Mouse (Mus musculus): ENCODE data around the gene Ghsr. TPM values are rescaled to one million over a fixed set of nuclear protein-coding genes. Genes with fewer than 3 reads are reported as not detected.
A peak's percentile ranks its signal among the peaks of the same experiment; 100 is the strongest.

Ghsr gene
- polyA plus RNA-seq (2015; fragmentation: Nextera tagmentation; extraction: Ambion mirVana): not detected in 2 replicates

DNA sequence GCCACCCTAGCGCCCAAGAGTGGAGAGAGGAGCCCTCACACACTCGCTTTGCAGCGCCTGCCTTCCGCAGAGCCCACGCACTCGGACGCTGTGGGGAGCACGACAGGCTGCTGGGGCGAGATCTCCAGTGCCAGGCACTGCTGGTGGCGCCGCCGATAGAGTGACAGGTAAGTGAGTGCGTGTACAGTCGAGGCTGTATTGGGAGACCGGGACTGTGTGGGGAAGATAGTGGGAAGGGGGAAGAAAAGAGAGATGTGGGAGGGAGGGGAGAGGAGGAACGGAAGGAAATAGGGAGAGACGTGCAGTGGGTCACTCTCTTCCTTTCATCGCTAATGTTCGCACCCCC is at the start of gene Ghsr:
Gene Ghsr (plus strand): TSS at position 76 of the 346 bp plus-strand sequence.
- H3K36me3 ChIP-seq: no peaks in the 10 kb centered on the region
- peak within 1 kb of the TSS; percentile 54 for H3K4me2 ChIP-seq
- WGBS: 2% methylated on average over 19 of the region's 19 CpGs
- no peak within 1 kb of the TSS for H3K9ac ChIP-seq
- H3K27me3 ChIP-seq: peaks cover 68% of the 10 kb centered on the region
- H3K9me3 ChIP-seq: no peaks in the 10 kb centered on the region
- no peak within 1 kb of the TSS for H3K27ac ChIP-seq
- ATAC-seq (ENCODE audit: insufficient number of reproducible peaks, insufficient read depth, low FRiP score, low TSS enrichment, low read depth): 0 out of 2 replicates have a peak, but pooled peaks have one; percentile 26
- peaks cover 8% of the 10 kb centered on the region for H3K4me1 ChIP-seq
- peak within 1 kb of the TSS; percentile 31 for H3K4me3 ChIP-seq

DNA sequence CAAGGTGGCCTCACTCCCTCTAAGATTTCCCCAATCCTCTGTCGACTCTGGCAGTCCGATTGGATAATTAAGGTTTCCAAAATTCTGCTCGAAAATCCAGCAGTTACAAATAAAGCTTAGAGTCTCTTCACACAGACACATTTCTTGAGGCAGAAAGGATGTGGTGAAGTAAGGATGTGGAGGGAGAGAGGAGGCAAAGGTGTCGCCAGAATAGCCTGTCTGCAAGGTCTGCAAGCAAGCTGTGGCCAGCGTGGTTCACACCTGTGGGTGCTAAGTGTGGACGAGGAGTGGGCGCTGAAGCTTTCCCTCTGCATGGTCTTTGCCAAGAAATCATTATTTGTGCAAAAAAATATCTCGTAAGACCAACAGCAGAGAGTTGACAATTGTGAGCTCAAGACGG is 48.6 kb upstream of the Ghsr start:
- no peaks in the 10 kb centered on the region for H3K4me1 ChIP-seq
- H3K9ac ChIP-seq: no peak overlapping the region
- H3K4me3 ChIP-seq: no peak overlapping the region
- no peaks in the 10 kb centered on the region for H3K36me3 ChIP-seq
- no peak overlapping the region for H3K4me2 ChIP-seq
- H3K27ac ChIP-seq: no peak overlapping the region
- no peak for ATAC-seq (ENCODE audit: insufficient number of reproducible peaks, insufficient read depth, low FRiP score, low TSS enrichment, low read depth)
- no peaks in the 10 kb centered on the region for H3K9me3 ChIP-seq
- no peaks in the 10 kb centered on the region for H3K27me3 ChIP-seq
- 83% methylated on average over 9 of the region's 9 CpGs for WGBS

DNA sequence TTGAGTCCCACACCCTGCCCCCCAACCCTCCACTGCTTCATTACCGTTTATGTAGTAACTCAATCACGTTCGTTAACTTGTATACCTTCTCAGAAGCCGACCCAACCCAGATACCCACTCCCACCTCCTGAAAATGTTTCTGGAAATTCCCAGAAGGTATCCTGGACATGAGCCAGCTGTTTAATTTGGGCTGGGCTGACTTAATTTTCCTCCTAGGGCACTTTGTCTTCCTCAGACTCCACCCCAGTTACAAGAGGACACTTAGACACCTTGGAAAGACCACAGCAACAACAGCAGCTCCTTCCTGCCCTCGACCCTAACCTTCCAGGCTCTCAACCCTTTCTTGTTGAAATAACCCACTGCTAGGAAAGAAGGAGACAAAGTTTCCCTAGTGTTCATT is 47.6 kb upstream of the Ghsr start:
- Histone ChIP-seq H3K27ac (no peak overlapping the region), H3K9me3 (no peaks in the 10 kb centered on the region), H3K4me2 (no peak overlapping the region), H3K36me3 (no peaks in the 10 kb centered on the region), H3K9ac (no peak overlapping the region), H3K4me3 (no peak overlapping the region), H3K4me1 (no peaks in the 10 kb centered on the region), H3K27me3 (no peaks in the 10 kb centered on the region)
- 56% methylated on average over 5 of the region's 5 CpGs for WGBS
- no peak for ATAC-seq (ENCODE audit: insufficient number of reproducible peaks, insufficient read depth, low FRiP score, low TSS enrichment, low read depth)

DNA sequence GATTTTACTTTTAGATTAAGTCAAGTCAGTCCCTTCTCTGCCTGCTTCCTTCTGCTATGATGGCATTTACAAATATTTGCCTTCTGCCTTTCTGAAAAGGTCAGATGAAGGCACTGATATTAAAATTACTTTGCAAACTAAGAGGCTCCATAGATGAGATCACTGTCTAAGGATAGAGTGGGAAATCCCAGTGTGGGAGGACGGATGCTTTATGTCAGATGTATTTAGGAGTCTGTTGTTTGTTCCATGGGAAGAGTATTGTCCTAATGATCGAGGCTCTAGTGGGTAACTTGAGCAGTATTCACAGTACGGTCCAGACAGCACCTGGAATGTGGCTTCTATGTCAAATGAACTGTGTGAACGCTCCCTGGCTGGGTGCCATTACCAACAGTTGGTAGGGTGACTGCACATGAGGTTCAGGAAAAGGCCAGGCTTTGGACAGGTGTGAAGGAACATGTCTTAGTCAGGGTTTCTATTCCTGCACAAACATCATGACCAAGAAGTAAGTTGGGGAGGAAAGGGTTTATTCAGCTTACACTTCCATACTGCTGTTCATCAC is 44.4 kb upstream of the Ghsr start:
- 54% methylated on average over 4 of the region's 4 CpGs for WGBS
- Histone ChIP-seq H3K27me3 (no peaks in the 10 kb centered on the region), H3K4me3 (no peak overlapping the region), H3K27ac (no peak overlapping the region), H3K9ac (no peak overlapping the region), H3K4me2 (no peak overlapping the region), H3K36me3 (no peaks in the 10 kb centered on the region), H3K4me1 (no peaks in the 10 kb centered on the region), H3K9me3 (no peaks in the 10 kb centered on the region)
- no peak for ATAC-seq (ENCODE audit: insufficient number of reproducible peaks, insufficient read depth, low FRiP score, low TSS enrichment, low read depth)

DNA sequence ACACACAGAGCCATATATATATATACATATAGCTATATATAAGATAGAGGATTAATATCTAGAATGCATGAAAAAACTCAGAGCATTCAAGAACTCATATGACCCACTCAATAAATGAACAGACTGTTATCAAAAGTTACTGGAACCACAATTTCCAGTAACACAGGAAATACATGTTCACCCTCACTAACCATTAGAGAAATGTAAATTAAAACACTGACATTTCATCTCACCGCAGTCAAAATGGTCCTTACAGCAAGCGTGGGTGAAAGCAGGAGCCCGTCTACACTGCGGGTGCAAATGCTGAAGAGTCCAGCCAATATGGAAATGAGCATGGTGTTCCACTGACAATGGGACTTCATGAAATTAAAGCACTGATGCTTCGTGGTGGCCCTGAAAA is 40.4 kb upstream of the Ghsr start:
- no peak overlapping the region for H3K27ac ChIP-seq
- H3K4me2 ChIP-seq: no peak overlapping the region
- H3K9me3 ChIP-seq: no peaks in the 10 kb centered on the region
- ATAC-seq (ENCODE audit: insufficient number of reproducible peaks, insufficient read depth, low FRiP score, low TSS enrichment, low read depth): no peak
- no peak overlapping the region for H3K4me3 ChIP-seq
- H3K9ac ChIP-seq: no peak overlapping the region
- 86% methylated on average over 5 of the region's 5 CpGs for WGBS
- H3K36me3 ChIP-seq: no peaks in the 10 kb centered on the region
- H3K4me1 ChIP-seq: no peaks in the 10 kb centered on the region
- H3K27me3 ChIP-seq: no peaks in the 10 kb centered on the region

DNA sequence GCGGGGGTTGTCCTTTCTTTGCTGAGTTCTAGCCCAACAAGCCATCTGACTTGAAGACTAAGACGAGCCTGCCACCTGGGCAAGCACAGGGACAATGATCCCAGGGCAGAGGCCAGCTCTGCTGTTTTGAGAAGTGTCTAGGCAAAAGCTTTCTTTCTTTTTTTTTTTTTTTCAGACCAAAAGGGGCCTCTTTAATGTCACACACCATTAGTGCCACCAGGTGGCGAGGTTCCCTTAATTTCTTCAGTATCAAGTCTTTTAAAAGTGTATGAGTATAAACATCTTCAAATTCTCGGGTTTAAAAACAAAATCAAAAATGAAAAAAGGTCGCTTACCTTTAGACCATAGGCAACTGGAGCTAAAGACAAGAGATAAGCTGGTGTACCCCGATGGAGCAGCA is 32.7 kb upstream of the Ghsr start:
- WGBS: 31% methylated on average over 6 of the region's 6 CpGs
- no peaks in the 10 kb centered on the region for H3K36me3 ChIP-seq
- H3K27ac ChIP-seq: no peak overlapping the region

DNA sequence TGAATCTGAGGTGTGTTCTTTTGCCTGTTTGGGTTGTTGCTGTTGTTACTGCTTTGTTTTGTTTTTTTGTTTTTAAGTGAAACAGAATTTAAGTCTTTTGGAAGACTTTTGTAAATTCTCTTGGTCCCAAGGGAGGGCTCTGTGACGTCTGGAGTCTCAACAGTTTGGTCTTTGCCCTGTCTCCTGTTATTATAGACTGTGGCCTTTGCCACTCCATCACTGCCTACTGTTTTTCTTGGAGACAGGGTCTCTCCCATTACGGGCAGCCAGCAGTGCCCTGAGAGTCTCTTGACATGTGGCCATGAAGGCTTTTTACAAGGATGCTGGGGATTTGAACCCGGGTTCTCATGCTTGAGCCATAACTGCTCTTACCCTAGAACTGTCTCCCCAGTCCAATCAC is 32.3 kb upstream of the Ghsr start:
- Histone ChIP-seq H3K27me3 (no peaks in the 10 kb centered on the region), H3K4me2 (no peak overlapping the region), H3K36me3 (no peaks in the 10 kb centered on the region), H3K4me1 (no peaks in the 10 kb centered on the region), H3K9ac (no peak overlapping the region), H3K9me3 (no peaks in the 10 kb centered on the region), H3K4me3 (no peak overlapping the region), H3K27ac (no peak overlapping the region)
- ATAC-seq (ENCODE audit: insufficient number of reproducible peaks, insufficient read depth, low FRiP score, low TSS enrichment, low read depth): no peak
- WGBS: 54% methylated on average over 3 of the region's 3 CpGs

More for the DNA sequence above, 32.7 kb upstream of the Ghsr start:
- Histone ChIP-seq H3K4me1 (no peaks in the 10 kb centered on the region), H3K27me3 (no peaks in the 10 kb centered on the region), H3K9me3 (no peaks in the 10 kb centered on the region), H3K9ac (no peak overlapping the region), H3K4me3 (no peak overlapping the region), H3K4me2 (no peak overlapping the region)
- no peak for ATAC-seq (ENCODE audit: insufficient number of reproducible peaks, insufficient read depth, low FRiP score, low TSS enrichment, low read depth)

DNA sequence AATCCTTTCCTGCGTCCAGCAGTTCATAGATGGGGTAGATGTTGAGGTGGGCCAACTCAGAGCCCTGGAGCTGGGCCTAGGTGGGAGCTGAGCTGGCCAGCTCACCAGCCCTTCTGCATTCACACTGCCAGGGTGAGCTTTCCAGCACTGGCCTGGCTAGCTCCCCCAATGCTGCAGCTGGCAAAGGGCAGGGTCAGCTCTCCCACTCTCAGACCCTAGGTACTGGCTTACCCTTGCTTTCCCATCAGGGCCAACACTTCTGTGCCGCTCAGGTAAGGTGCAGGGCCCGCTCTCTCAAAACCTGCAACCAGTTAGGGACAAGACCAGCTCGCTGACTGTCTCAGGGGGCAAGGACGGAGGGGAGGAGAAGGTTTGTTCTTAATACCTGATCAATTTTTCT is 30.4 kb upstream of the Ghsr start:
- no peak overlapping the region for H3K27ac ChIP-seq
- H3K9me3 ChIP-seq: no peaks in the 10 kb centered on the region
- no peak for ATAC-seq (ENCODE audit: insufficient number of reproducible peaks, insufficient read depth, low FRiP score, low TSS enrichment, low read depth)
- no peak overlapping the region for H3K9ac ChIP-seq
- 90% methylated on average over 5 of the region's 5 CpGs for WGBS
- H3K27me3 ChIP-seq: no peaks in the 10 kb centered on the region
- H3K36me3 ChIP-seq: no peaks in the 10 kb centered on the region
- no peak overlapping the region for H3K4me3 ChIP-seq
- H3K4me2 ChIP-seq: no peak overlapping the region
- H3K4me1 ChIP-seq: no peaks in the 10 kb centered on the region

DNA sequence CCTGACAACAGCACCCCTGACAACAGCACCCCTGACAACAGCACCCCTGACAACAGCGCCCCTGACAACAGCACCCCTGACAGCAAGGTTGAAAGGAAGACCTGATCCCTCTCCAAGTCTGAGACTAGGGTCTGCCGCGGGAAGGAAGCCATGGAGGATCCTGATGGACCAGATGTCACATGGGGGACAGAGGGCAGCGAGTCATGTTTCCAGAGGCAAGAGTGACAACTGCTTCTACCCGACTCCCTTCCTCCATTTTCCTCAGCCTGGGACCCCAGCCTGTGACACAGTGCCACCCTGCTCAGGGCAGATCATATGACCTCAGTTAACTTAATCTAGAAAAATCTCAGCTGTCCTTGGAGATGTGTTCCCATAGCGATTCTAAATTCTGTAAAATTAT is 28.7 kb upstream of the Ghsr start:
- ATAC-seq (ENCODE audit: insufficient number of reproducible peaks, insufficient read depth, low FRiP score, low TSS enrichment, low read depth): no peak
- H3K36me3 ChIP-seq: no peaks in the 10 kb centered on the region
- no peaks in the 10 kb centered on the region for H3K4me1 ChIP-seq
- WGBS: 55% methylated on average over 6 of the region's 6 CpGs
- H3K27me3 ChIP-seq: no peaks in the 10 kb centered on the region
- H3K9me3 ChIP-seq: no peaks in the 10 kb centered on the region
- H3K4me2 ChIP-seq: no peak overlapping the region
- no peak overlapping the region for H3K27ac ChIP-seq
- no peak overlapping the region for H3K9ac ChIP-seq
- H3K4me3 ChIP-seq: no peak overlapping the region

DNA sequence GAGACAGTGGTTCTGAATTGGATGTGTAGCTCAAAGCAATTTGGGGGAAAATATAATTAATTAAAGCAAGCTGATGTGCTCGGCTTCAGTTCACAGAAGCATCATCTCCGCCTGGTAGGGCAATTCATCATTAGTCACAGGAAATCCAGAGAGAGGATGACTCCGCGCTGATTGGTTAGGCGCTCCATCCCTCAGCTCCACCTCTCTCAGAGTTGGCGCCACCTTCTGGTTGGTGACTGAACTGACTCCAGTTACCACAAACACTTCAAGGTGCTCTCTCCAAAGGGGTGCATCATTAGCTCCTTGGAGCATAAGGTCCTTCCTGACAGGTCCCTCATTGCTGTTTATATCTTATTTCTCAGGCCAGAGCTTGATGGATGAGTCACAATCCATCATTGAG is 25.6 kb upstream of the Ghsr start:
- Histone ChIP-seq H3K4me1 (no peaks in the 10 kb centered on the region), H3K9me3 (no peaks in the 10 kb centered on the region), H3K4me3 (no peak overlapping the region), H3K36me3 (no peaks in the 10 kb centered on the region), H3K9ac (no peak overlapping the region), H3K27ac (no peak overlapping the region), H3K27me3 (no peaks in the 10 kb centered on the region), H3K4me2 (no peak overlapping the region)
- ATAC-seq (ENCODE audit: insufficient number of reproducible peaks, insufficient read depth, low FRiP score, low TSS enrichment, low read depth): no peak
- WGBS: 49% methylated on average over 6 of the region's 6 CpGs

DNA sequence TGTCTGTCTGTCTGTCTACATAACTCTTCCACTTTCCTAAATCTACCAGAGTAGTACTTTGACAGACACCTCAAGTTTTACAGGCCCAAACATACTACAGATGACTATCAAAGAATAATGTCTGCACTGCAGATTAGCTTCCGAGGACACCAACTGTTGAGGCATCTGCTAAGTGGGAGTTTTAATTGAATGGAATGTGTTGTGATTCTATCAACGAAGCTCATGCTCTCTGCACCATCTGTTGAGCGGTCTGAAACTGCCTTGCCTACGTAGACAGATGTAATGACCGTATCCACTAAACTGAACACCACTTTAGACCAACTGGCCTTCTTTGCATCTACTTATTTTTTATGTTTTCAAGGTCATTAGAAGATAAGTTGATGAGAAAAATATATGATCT is 22.7 kb upstream of the Ghsr start:
- no peak for ATAC-seq (ENCODE audit: insufficient number of reproducible peaks, insufficient read depth, low FRiP score, low TSS enrichment, low read depth)
- H3K4me3 ChIP-seq: no peak overlapping the region
- no peaks in the 10 kb centered on the region for H3K27me3 ChIP-seq
- WGBS: 67% methylated on average over 5 of the region's 5 CpGs
- H3K9me3 ChIP-seq: no peaks in the 10 kb centered on the region
- no peak overlapping the region for H3K27ac ChIP-seq
- no peaks in the 10 kb centered on the region for H3K36me3 ChIP-seq
- H3K4me1 ChIP-seq: no peaks in the 10 kb centered on the region
- H3K9ac ChIP-seq: no peak overlapping the region
- no peak overlapping the region for H3K4me2 ChIP-seq

DNA sequence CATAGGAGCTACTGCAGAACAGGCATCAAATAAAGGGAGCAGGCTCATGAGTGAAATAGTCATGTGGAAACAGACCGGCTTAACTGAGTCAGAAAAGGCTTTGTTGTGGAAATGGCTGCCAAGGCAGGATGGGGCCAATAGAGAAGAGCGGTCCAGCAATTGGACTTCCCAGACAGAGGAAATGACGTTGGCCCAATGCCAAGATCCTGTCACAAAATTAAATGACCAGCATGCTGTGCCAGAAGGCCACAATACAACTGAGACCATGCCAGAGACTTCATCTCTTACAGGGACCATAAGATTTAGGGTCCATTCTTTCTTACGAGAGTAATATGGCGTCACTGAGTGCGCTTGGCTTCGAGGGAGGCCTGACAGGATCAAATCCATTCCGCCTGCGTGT is 20.0 kb upstream of the Ghsr start:
- Histone ChIP-seq H3K27ac (no peak overlapping the region), H3K4me3 (no peak overlapping the region), H3K36me3 (no peaks in the 10 kb centered on the region), H3K4me2 (no peak overlapping the region), H3K9ac (no peak overlapping the region), H3K9me3 (no peaks in the 10 kb centered on the region), H3K4me1 (no peaks in the 10 kb centered on the region), H3K27me3 (no peaks in the 10 kb centered on the region)
- WGBS: 85% methylated on average over 9 of the region's 9 CpGs
- ATAC-seq (ENCODE audit: insufficient number of reproducible peaks, insufficient read depth, low FRiP score, low TSS enrichment, low read depth): no peak

All from embryonic facial prominence, embryonic 13.5 days (tissue).